Mouse (Mus musculus): ENCODE data around the gene Nkx1-2. TPM values are rescaled to one million over a fixed set of nuclear protein-coding genes. Genes with fewer than 3 reads are reported as not detected.
A peak's percentile ranks its signal among the peaks of the same experiment; 100 is the strongest.

Gene Nkx1-2
- 0.20 TPM in 1 of 2 replicates, not detected in the other for polyA plus RNA-seq (2011; ENCODE audit: insufficient read depth, insufficient read length, low read depth, missing spikeins)

DNA sequence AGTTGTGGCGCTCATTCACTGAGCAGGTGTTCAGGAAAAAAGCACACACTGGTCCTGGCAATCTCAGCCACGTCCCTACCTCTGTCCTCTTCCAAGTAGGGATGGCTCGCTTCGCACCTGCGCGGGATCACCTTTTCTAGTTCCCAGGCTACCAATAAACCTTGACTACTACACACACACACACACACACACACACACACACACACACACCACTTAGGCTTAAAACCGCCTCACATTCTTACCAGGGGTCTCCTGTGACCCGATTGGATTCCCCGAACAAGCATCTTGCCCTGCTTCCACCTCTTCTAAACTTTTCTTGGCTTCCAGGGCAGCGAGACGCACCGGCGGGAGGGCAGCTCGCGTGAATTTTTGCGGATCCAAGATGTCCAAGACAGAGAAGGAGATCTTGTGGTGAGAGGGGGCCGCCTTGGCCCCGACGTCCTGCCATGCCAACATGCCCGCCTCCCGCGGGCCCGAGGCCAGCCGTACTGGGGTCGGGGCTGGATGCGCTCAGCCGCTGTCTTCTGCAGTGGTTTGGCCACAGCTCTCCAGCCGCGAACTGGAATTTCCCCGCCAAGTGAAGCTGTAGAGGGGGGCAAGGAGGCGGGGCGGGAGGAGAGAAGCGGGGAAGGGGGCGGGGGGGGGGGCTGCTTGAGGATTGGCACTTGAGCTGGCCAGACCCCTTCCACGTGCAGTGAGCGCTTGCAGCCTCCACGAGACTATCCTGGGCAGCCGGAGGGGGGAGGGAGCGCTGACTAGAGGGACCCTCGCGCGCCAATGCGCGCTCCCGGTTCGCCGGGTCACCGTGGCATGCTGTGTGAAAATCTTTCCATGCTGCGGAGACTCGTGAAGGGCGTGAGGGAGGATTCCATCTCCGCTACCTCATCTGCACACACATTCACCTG is at the start of gene Nkx1-2:
TSS of gene Nkx1-2 (minus strand) at position 567 of the 905 bp plus-strand sequence.
- H3K27me3 ChIP-seq (ENCODE audit: control insufficient read depth, insufficient read depth, low read length, poor library complexity, severe bottlenecking) = peaks cover 27% of the 10 kb centered on the region
- no peak within 1 kb of the TSS for H3K27ac ChIP-seq (ENCODE audit: insufficient read depth, low read length)
- H3K9ac ChIP-seq (ENCODE audit: low read depth, poor library complexity, severe bottlenecking) = 0 out of 2 replicates have a peak within 1 kb of the TSS, but pooled peaks have one; percentile 3
- peak within 1 kb of the TSS; percentile 27 for H3K4me3 ChIP-seq (ENCODE audit: low read depth, low read length)
- TF ChIP-seq POLR2A (IDR thresholded peaks at IDR 0.05; ENCODE audit: insufficient read depth, low read length) = no peak
- TF ChIP-seq CTCF (IDR thresholded peaks at IDR 0.05; ENCODE audit: low read depth, low read length) = no peak
- TF ChIP-seq EP300 (IDR thresholded peaks at IDR 0.05; ENCODE audit: insufficient read depth, low read depth, low read length) = no peak
- no peaks in the 10 kb centered on the region for H3K9me3 ChIP-seq (replicated peaks; ENCODE audit: control insufficient read depth, insufficient read depth, low read length, poor library complexity, severe bottlenecking)
- no peaks in the 10 kb centered on the region for H3K4me1 ChIP-seq (ENCODE audit: control insufficient read depth, insufficient read depth, low read length)
- no peaks in the 10 kb centered on the region for H3K36me3 ChIP-seq (ENCODE audit: control insufficient read depth, insufficient read depth, low read length, poor library complexity, severe bottlenecking)

DNA sequence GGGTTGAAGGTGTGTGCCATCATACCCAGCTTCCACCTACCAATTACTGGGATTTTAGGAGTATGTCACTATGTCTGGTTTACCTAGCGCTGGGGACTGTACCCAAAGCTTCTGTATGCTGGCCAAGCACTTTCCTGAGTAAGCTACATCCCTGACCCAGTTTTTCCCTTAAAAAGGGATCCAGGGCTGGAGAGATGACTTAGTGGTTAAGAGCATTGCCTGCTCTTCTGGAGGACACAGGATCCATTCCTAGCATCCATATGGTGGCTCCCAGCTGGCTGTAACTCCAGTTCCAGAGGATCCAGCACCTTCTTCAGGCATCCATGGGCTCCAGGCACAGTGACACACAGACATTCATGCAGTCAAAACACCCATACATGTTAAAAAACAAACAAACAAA is 47.1 kb upstream of the Nkx1-2 start:
- no peak for TF ChIP-seq EP300 (IDR thresholded peaks at IDR 0.05; ENCODE audit: insufficient read depth, low read depth, low read length)
- no peak for TF ChIP-seq POLR2A (IDR thresholded peaks at IDR 0.05; ENCODE audit: insufficient read depth, low read length)
- TF ChIP-seq CTCF (IDR thresholded peaks at IDR 0.05; ENCODE audit: low read depth, low read length) = no peak
- no peak overlapping the region for H3K9ac ChIP-seq (ENCODE audit: low read depth, poor library complexity, severe bottlenecking)
- H3K36me3 ChIP-seq (ENCODE audit: control insufficient read depth, insufficient read depth, low read length, poor library complexity, severe bottlenecking) = no peaks in the 10 kb centered on the region
- no peaks in the 10 kb centered on the region for H3K9me3 ChIP-seq (replicated peaks; ENCODE audit: control insufficient read depth, insufficient read depth, low read length, poor library complexity, severe bottlenecking)
- H3K27me3 ChIP-seq (ENCODE audit: control insufficient read depth, insufficient read depth, low read length, poor library complexity, severe bottlenecking) = no peaks in the 10 kb centered on the region
- H3K4me1 ChIP-seq (ENCODE audit: control insufficient read depth, insufficient read depth, low read length) = no peaks in the 10 kb centered on the region
- no peak overlapping the region for H3K27ac ChIP-seq (ENCODE audit: insufficient read depth, low read length)
- H3K4me3 ChIP-seq (ENCODE audit: low read depth, low read length) = no peak overlapping the region

DNA sequence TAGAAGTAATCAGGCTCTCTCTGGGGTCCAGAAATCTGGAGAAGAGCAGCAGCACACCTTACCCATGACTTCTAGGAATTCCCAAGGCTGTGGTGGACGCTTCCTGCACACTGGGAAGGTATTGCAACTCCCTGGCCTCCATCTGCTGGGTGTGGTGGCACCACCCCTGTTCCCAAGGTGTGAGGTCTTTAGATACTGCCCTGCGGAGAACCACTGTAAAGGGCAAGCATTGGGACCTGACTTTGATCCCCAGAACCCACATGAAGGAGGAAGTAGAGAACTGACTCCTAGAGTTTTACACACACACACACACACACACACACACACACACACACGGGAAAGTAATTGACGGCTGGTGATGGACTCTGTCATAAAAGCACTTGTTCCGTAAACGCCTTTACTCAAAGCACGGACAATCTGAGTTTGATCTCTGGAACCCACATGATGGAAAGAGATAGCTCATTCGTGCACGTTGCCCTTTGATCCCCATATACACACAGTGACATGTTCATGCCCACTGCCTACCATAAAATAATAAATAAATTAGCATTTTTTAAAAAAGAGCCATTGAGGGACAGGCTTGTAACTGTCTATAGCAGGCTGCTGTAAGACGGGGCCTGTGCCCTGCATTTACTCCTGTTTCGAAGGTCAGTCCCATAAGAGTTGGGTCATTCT is 45.3 kb upstream of the Nkx1-2 start:
- no peaks in the 10 kb centered on the region for H3K9me3 ChIP-seq (replicated peaks; ENCODE audit: control insufficient read depth, insufficient read depth, low read length, poor library complexity, severe bottlenecking)
- no peak for TF ChIP-seq POLR2A (IDR thresholded peaks at IDR 0.05; ENCODE audit: insufficient read depth, low read length)
- no peak for TF ChIP-seq CTCF (IDR thresholded peaks at IDR 0.05; ENCODE audit: low read depth, low read length)
- TF ChIP-seq EP300 (IDR thresholded peaks at IDR 0.05; ENCODE audit: insufficient read depth, low read depth, low read length) = no peak
- H3K4me1 ChIP-seq (ENCODE audit: control insufficient read depth, insufficient read depth, low read length) = no peaks in the 10 kb centered on the region
- no peak overlapping the region for H3K4me3 ChIP-seq (ENCODE audit: low read depth, low read length)
- no peaks in the 10 kb centered on the region for H3K36me3 ChIP-seq (ENCODE audit: control insufficient read depth, insufficient read depth, low read length, poor library complexity, severe bottlenecking)
- no peak overlapping the region for H3K9ac ChIP-seq (ENCODE audit: low read depth, poor library complexity, severe bottlenecking)
- H3K27ac ChIP-seq (ENCODE audit: insufficient read depth, low read length) = no peak overlapping the region
- H3K27me3 ChIP-seq (ENCODE audit: control insufficient read depth, insufficient read depth, low read length, poor library complexity, severe bottlenecking) = no peaks in the 10 kb centered on the region

DNA sequence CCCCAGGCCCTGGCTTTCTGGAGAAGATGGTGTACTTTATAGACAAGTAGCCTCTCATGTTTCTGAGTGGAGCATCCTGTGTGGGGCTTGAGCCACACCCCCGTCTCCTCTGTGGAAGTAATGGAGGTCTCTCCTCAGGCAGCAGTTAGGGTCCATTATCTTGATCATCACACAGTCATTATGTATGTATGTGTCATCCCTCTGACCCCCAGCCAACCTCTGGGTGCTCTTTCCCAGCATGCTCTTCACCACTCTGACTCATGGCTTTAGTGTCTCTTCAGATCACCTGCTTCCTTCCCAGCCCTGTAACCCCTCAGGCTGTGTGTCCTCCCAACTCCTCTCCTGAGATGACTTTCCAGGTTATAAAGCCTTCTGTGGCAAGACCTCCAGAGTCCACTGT is 42.2 kb upstream of the Nkx1-2 start:
- no peaks in the 10 kb centered on the region for H3K9me3 ChIP-seq (replicated peaks; ENCODE audit: control insufficient read depth, insufficient read depth, low read length, poor library complexity, severe bottlenecking)
- H3K27ac ChIP-seq (ENCODE audit: insufficient read depth, low read length) = no peak overlapping the region
- TF ChIP-seq POLR2A (IDR thresholded peaks at IDR 0.05; ENCODE audit: insufficient read depth, low read length) = no peak
- no peak for TF ChIP-seq EP300 (IDR thresholded peaks at IDR 0.05; ENCODE audit: insufficient read depth, low read depth, low read length)
- TF ChIP-seq CTCF (IDR thresholded peaks at IDR 0.05; ENCODE audit: low read depth, low read length) = no peak
- no peaks in the 10 kb centered on the region for H3K27me3 ChIP-seq (ENCODE audit: control insufficient read depth, insufficient read depth, low read length, poor library complexity, severe bottlenecking)
- no peak overlapping the region for H3K9ac ChIP-seq (ENCODE audit: low read depth, poor library complexity, severe bottlenecking)
- H3K4me1 ChIP-seq (ENCODE audit: control insufficient read depth, insufficient read depth, low read length) = no peaks in the 10 kb centered on the region
- no peak overlapping the region for H3K4me3 ChIP-seq (ENCODE audit: low read depth, low read length)
- no peaks in the 10 kb centered on the region for H3K36me3 ChIP-seq (ENCODE audit: control insufficient read depth, insufficient read depth, low read length, poor library complexity, severe bottlenecking)

DNA sequence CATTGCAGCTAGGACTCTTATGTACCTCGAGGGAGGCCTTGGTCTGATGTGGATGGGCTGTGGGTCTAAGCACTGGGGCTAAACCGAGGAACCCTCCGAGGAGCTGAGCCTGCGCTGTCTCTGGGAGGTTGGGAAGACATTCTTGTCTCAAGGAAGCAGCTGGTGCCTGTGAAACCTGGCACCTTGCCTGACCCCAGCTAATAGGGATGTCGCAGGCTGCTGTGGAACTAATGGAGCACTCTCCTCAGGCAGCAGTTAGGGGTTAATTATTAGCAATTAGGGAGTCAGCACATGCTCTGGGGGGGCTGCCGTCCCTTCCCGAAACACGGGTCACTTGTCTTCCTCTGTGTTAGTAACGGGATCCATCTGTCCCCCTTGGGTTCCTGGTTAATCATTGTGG is 41.5 kb upstream of the Nkx1-2 start:
- no peaks in the 10 kb centered on the region for H3K4me1 ChIP-seq (ENCODE audit: control insufficient read depth, insufficient read depth, low read length)
- no peaks in the 10 kb centered on the region for H3K36me3 ChIP-seq (ENCODE audit: control insufficient read depth, insufficient read depth, low read length, poor library complexity, severe bottlenecking)
- H3K27ac ChIP-seq (ENCODE audit: insufficient read depth, low read length) = no peak overlapping the region
- H3K27me3 ChIP-seq (ENCODE audit: control insufficient read depth, insufficient read depth, low read length, poor library complexity, severe bottlenecking) = no peaks in the 10 kb centered on the region
- no peak overlapping the region for H3K4me3 ChIP-seq (ENCODE audit: low read depth, low read length)
- TF ChIP-seq EP300 (IDR thresholded peaks at IDR 0.05; ENCODE audit: insufficient read depth, low read depth, low read length) (no peak), POLR2A (IDR thresholded peaks at IDR 0.05; ENCODE audit: insufficient read depth, low read length) (no peak), CTCF (IDR thresholded peaks at IDR 0.05; ENCODE audit: low read depth, low read length) (no peak)
- H3K9me3 ChIP-seq (replicated peaks; ENCODE audit: control insufficient read depth, insufficient read depth, low read length, poor library complexity, severe bottlenecking) = no peaks in the 10 kb centered on the region
- no peak overlapping the region for H3K9ac ChIP-seq (ENCODE audit: low read depth, poor library complexity, severe bottlenecking)

Data from ES-Bruce4 (cell line).